Mouse (Mus musculus): Measurements from ENCODE around the gene Gm19668.
"Not testable (repeated sequence)": the region's sequence is repeated elsewhere in the genome, so short reads cannot be mapped to it uniquely, and the experiment has no call there.

The Gm19668 gene

DNA sequence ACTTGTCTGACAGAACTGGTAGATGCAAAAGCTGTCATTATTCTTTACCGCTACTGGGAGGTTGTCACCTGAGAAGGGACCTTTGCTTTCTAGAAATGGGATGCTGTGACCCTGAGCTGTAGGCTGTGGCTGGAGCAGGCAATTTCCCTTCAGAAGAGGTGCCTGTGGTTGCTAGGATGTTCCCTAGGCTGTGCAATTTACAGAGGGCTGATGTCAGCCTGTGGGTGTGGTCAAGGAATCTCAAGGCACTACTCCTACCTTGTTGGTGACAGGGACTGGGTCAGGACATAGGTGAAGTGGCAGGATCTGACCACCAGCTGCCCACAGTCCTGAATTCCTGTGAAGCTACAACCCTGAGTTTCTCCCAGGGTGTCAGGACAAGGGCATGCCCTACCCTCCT is 29.2 kb downstream of the Gm19668 start:
- DNase-seq = no peak

DNA sequence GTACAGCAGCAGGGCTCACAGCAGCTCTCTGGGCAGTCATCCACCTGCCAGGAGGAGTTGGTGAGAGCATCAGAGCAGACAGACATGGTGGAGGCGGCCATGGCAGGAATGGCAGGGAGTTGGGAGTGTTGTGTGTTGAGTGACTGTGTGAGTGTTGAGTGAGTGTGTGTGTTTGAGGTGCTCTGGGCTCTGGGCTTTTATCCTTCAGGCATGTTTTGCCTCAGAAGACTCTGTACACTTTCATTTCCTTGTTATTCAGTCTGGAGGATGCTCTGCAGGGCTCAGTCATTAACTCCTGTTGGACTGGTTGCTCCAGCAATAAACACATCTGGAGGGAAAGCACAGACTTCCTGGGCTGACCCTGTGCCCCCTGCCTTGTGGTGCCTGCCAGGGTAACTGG is 39.4 kb downstream of the Gm19668 start, which contains the start of gene Gm3233:
Gene Gm3233 (minus strand): TSS at position 101 of the 400 bp plus-strand sequence.
- DNase-seq = not testable (repeated sequence)

DNA sequence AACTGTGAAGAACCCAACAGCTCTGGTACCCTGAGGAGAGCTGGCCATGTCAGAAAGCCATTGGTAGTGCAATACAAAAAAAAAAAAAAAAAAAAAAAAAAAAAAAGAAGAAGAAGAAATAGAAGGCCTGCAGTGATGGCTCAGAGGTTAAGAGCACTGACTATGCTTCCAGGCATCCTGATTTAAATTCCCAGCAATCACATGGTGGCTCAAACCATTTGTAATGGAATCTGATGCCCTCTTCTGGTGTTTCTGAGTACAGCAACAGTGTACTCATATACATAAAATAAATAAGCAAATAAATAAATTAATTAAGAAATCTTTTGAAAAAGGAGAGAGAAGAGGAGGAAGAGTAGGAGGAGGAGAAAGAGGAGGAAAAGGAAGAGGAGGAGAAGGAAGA is 45.5 kb downstream of the Gm19668 start:
- no peak for DNase-seq

DNA sequence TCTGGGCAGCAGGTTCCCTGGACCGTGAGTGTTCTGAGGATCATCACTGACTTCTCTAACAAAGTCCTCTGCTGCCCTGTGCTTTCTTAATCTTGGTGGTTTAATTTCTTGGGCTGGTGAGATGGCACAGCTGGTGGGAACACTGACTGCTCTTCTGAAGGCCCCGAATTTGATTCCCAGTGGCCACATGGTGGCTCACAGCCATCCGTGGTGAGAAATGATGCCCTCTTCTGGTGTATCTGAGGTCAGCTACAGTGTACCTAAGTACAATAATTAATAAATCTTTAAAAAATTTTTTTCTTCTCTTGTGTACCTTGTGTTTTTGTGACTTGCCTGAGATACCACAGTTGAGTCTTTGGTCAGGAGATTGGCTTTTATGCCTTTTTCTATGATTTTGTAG is 46.6 kb downstream of the Gm19668 start:
- not testable (repeated sequence) for DNase-seq

DNA sequence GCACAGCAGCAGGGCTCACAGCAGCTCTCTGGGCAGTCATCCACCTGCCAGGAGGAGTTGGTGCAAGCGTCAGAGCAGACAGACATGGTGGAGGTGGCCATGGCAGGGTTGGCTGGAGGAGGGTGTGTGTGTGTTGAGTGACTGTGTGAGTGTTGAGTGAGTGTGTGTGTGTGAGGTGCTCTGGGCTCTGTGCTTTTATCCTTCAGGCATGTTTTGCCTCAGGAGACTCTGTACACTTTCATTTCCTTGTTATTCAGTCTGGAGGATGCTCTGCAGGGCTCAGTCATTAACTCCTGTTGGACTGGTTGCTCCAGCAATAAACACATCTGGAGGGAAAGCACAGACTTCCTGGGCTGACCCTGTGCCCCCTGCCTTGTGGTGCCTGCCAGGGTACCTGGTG is 47.7 kb downstream of the Gm19668 start, which contains the start of gene Gm9736:
Gene Gm9736 (minus strand): TSS at position 101 of the 400 bp plus-strand sequence.
- DNase-seq = not testable (repeated sequence)

DNA sequence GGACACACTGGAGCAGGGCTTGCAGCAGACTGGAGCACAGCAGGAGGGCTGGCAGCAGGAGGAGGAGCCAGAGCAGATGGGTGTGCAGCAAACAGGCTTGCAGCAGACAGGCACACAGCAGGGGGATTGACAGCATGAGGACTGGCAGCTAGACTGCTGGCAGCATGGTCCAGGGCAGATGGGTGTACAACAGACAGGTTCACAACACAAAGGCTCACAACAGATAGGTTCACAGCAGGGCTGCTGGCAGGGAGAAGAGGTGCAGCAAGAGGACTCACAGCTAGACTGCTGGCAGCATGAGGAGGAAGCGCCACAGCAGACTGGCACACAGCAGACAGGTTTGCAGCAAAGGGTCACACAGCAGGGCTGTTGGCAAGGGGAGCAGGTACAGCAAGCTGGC is 48.2 kb downstream of the Gm19668 start:
- not testable (repeated sequence) for DNase-seq

Measured in kidney, postnatal 4 days (tissue).